ENCODE assay signal across 8 mouse cellular contexts in genomic region chr5:29377590-29378297, GRCm38 (mm10). TPM values are rescaled to one million over a fixed set of nuclear protein-coding genes. Genes with fewer than 3 reads are reported as not detected.
DNase-seq lines count a peak whose midpoint lies in the region; ATAC-seq and TF ChIP-seq lines count a peak whose summit lies in the region.

No protein-coding gene starts in this region.

- peak overlapping the region; percentile 82 for H3K9ac ChIP-seq in heart, embryonic 12.5 days
- H3K9ac ChIP-seq in heart, embryonic 14.5 days (ENCODE audit: low read length): peak overlapping the region; percentile 82
- peak overlapping the region; percentile 69 for H3K9ac ChIP-seq in lung, postnatal 0 days (replicated peaks; ENCODE audit: low read depth)

- TF ChIP-seq CTCF in lung, postnatal 0 days (IDR thresholded peaks at IDR 0.05): no peak

- TF ChIP-seq EP300 in lung, postnatal 0 days (IDR thresholded peaks at IDR 0.05): no peak

- no peaks in the 10 kb centered on the region for H3K27me3 ChIP-seq in heart, embryonic 12.5 days (replicated peaks)
- no peaks in the 10 kb centered on the region for H3K27me3 ChIP-seq in heart, embryonic 14.5 days (ENCODE audit: control insufficient read depth, insufficient read depth, low read length)
- H3K27me3 ChIP-seq in lung, postnatal 0 days (replicated peaks; ENCODE audit: insufficient read depth, low read length): no peaks in the 10 kb centered on the region

- no peak for DNase-seq in heart, postnatal 4 days
- DNase-seq in cerebellum, adult 11-12 months: peak; percentile 69
- DNase-seq in kidney, postnatal 25 days: peak; percentile 22 to 76
- DNase-seq in lung, postnatal 0 days (ENCODE audit: low spot score): peak; percentile 66
- peak; percentile 15 for DNase-seq in right cerebral cortex, postnatal 14 days
- no peak for DNase-seq in MN1 (ENCODE audit: low spot score)

- peak overlapping the region; percentile 78 for H3K4me3 ChIP-seq in heart, embryonic 12.5 days
- peak overlapping the region; percentile 71 to 84 for H3K4me3 ChIP-seq in heart, embryonic 14.5 days (ENCODE audit: control insufficient read depth in 1 of 2, insufficient read depth in 1 of 2, low read depth in 1 of 2, low read length in 2 of 2)
- peak overlapping the region; percentile 72 for H3K4me3 ChIP-seq in lung, postnatal 0 days (ENCODE audit: low read depth, low read length)

- no peaks in the 10 kb centered on the region for H3K36me3 ChIP-seq in heart, embryonic 12.5 days
- H3K36me3 ChIP-seq in heart, embryonic 14.5 days (ENCODE audit: control insufficient read depth, insufficient read depth, low read length): no peaks in the 10 kb centered on the region
- H3K36me3 ChIP-seq in lung, postnatal 0 days (ENCODE audit: insufficient read depth, low read length): no peaks in the 10 kb centered on the region

- H3K4me1 ChIP-seq in heart, embryonic 12.5 days (replicated peaks): peaks cover 14% of the 10 kb centered on the region
- H3K4me1 ChIP-seq in heart, embryonic 14.5 days (ENCODE audit: control insufficient read depth in 2 of 2, insufficient read depth in 2 of 2, low read length in 2 of 2): peaks cover 8 to 12% of the 10 kb centered on the region in 2 experiments
- peaks cover 5% of the 10 kb centered on the region for H3K4me1 ChIP-seq in lung, postnatal 0 days (ENCODE audit: insufficient read depth, low read depth, low read length)

- WGBS in heart, embryonic 12.5 days: 1% methylated on average over 47 of the region's 47 CpGs
- WGBS in heart, embryonic 14.5 days: under 1% methylated on average over 44 of the region's 47 CpGs
- WGBS in lung, postnatal 0 days: 1% methylated on average over 29 of the region's 47 CpGs

- H3K9me3 ChIP-seq in heart, embryonic 12.5 days (replicated peaks): no peaks in the 10 kb centered on the region
- no peaks in the 10 kb centered on the region for H3K9me3 ChIP-seq in heart, embryonic 14.5 days (ENCODE audit: control insufficient read depth, low read length)
- H3K9me3 ChIP-seq in lung, postnatal 0 days (ENCODE audit: low read length): no peaks in the 10 kb centered on the region

- H3K27ac ChIP-seq in heart, embryonic 12.5 days (ENCODE audit: poor library complexity, severe bottlenecking): no peak overlapping the region
- H3K27ac ChIP-seq in heart, embryonic 14.5 days (replicated peaks in 1 of 2; ENCODE audit: control insufficient read depth in 1 of 2, insufficient read depth in 1 of 2, low read depth in 2 of 2, low read length in 2 of 2): peak overlapping the region in 1 of 2 experiments; percentile 78; a peak in 2 of 4 replicates
- peak overlapping the region; percentile 78 for H3K27ac ChIP-seq in lung, postnatal 0 days (ENCODE audit: low read length)

- H3K4me2 ChIP-seq in heart, embryonic 12.5 days: peak overlapping the region; percentile 90
- peak overlapping the region; percentile 94 for H3K4me2 ChIP-seq in heart, embryonic 14.5 days (ENCODE audit: low read length)
- peak overlapping the region; percentile 72 for H3K4me2 ChIP-seq in lung, postnatal 0 days (replicated peaks; ENCODE audit: low read depth, low read length)

- peak; percentile 75 for ATAC-seq in heart, embryonic 12.5 days (ENCODE audit: insufficient number of reproducible peaks, low FRiP score)
- peak; percentile 64 for ATAC-seq in heart, embryonic 14.5 days (ENCODE audit: insufficient number of reproducible peaks, insufficient read depth, low FRiP score, low read depth)
- peak; percentile 61 for ATAC-seq in lung, postnatal 0 days

RNA-seq across cellular contexts. Expression of gene Lmbr1, which starts 0.4 kb away (rescaled TPM):
- 14.0 and 14.3 TPM in 2 replicates for polyA plus RNA-seq in heart, embryonic 12.5 days (2016; fragmentation: Nextera tagmentation; extraction: Ambion mirVana)
- total RNA-seq in heart, postnatal 4 days (2021): 10 to 100 TPM; 19.2 to 21.2 TPM
- polyA plus RNA-seq in heart, embryonic 14.5 days (2014; fragmentation: Nextera tagmentation; extraction: Ambion mirVana): 19.7 and 21.2 TPM in 2 replicates
- polyA plus RNA-seq in lung, postnatal 0 days (2015; fragmentation: Nextera tagmentation; extraction: Ambion mirVana): 14.0 and 16.1 TPM in 2 replicates

RNA-seq across cellular contexts. Expression of gene Nom1, which starts 56.7 kb away (rescaled TPM):
- 19.0 and 23.6 TPM in 2 replicates for polyA plus RNA-seq in heart, embryonic 12.5 days (2016; fragmentation: Nextera tagmentation; extraction: Ambion mirVana)
- 10 to 100 TPM; 13.3 to 15.7 TPM for total RNA-seq in heart, postnatal 4 days (2021)
- 11.4 and 13.1 TPM in 2 replicates for polyA plus RNA-seq in heart, embryonic 14.5 days (2014; fragmentation: Nextera tagmentation; extraction: Ambion mirVana)
- polyA plus RNA-seq in lung, postnatal 0 days (2015; fragmentation: Nextera tagmentation; extraction: Ambion mirVana): 16.3 and 17.6 TPM in 2 replicates

Comparison
In these comparisons a context has a peak if more than half of its experiments do, and no peak if none do; other contexts are left out.
1. DNase-seq: peak in cerebellum, adult 11-12 months (single experiment), kidney, postnatal 25 days (2 of 2), lung, postnatal 0 days (single experiment) and right cerebral cortex, postnatal 14 days (single experiment); none in heart, postnatal 4 days (single experiment) and MN1 (single experiment).
2. Peak in every context shown above with its lines, with median percentiles within 50 percentile points of each other: ATAC-seq, H3K4me2 ChIP-seq, H3K4me3 ChIP-seq and H3K9ac ChIP-seq.